Mouse (Mus musculus): ENCODE measurements around the gene Ccdc9.

DNA sequence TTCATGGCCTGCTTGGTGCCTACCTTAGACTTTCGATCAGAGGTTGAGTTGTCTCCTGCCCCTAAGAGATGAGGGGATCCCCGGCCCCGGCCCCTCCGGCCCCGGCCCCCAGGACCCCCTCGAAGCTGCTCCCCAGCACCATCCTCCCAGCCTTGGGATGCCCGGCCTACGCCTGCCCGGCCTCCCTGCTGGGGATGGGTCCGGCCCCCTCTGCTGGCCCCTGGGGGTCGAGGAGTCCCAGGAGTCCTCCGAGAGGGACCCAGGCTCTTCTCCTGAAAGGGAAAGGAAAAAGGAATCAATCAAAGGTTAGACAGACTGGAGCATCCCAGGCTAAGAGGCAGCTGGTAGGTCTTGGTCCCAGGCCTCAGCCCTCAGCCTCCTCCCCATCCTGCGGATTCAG, 4.3 kb downstream of the Ccdc9 start:
- TF ChIP-seq USF1 (IDR thresholded peaks at IDR 0.05; ENCODE audit: low read depth, low read length) (no peak), EP300 (IDR thresholded peaks at IDR 0.05; ENCODE audit: low read length) (no peak)
